8 mouse cellular contexts compared by ENCODE assay signal in genomic region chr17:35002153-35002865, GRCm38 (mm10). TPM values are rescaled to one million over a fixed set of nuclear protein-coding genes. Genes with fewer than 3 reads are reported as not detected.
DNase-seq lines count a peak whose midpoint lies in the region; ATAC-seq and TF ChIP-seq lines count a peak whose summit lies in the region.

No protein-coding gene starts in this region.

- peaks cover 51% of the 10 kb centered on the region for H3K36me3 ChIP-seq in C2C12 (ENCODE audit: control insufficient read depth, insufficient read depth)
- peaks cover 46% of the 10 kb centered on the region for H3K36me3 ChIP-seq in embryonic facial prominence, embryonic 15.5 days
- H3K36me3 ChIP-seq in limb, embryonic 11.5 days (ENCODE audit: control insufficient read depth, insufficient read depth, low read length) = peaks cover 28% of the 10 kb centered on the region

- 6% methylated on average over 12 of the region's 12 CpGs for WGBS in embryonic facial prominence, embryonic 15.5 days
- 13% methylated on average over 12 of the region's 12 CpGs for WGBS in limb, embryonic 11.5 days
- WGBS in olfactory bulb, adult 2 months = 6% methylated on average over 12 of the region's 12 CpGs

- no peaks in the 10 kb centered on the region for H3K9me3 ChIP-seq in embryonic facial prominence, embryonic 15.5 days (replicated peaks)
- H3K9me3 ChIP-seq in limb, embryonic 11.5 days (ENCODE audit: control insufficient read depth, low read length) = no peaks in the 10 kb centered on the region

- peak overlapping the region; percentile 83 for H3K4me3 ChIP-seq in C2C12 (ENCODE audit: insufficient read depth, poor library complexity, severe bottlenecking)
- peak overlapping the region; percentile 89 for H3K4me3 ChIP-seq in embryonic facial prominence, embryonic 15.5 days (replicated peaks)
- peak overlapping the region; percentile 70 for H3K4me3 ChIP-seq in limb, embryonic 11.5 days (ENCODE audit: low read depth, low read length)
- peak overlapping the region; percentile 84 for H3K4me3 ChIP-seq in olfactory bulb, adult 2 months (ENCODE audit: insufficient read depth, low read depth, low read length)

- H3K4me1 ChIP-seq in embryonic facial prominence, embryonic 15.5 days = peaks cover 39% of the 10 kb centered on the region
- peaks cover 16% of the 10 kb centered on the region for H3K4me1 ChIP-seq in limb, embryonic 11.5 days (ENCODE audit: control insufficient read depth, insufficient read depth, low read length)
- H3K4me1 ChIP-seq in olfactory bulb, adult 2 months (ENCODE audit: control insufficient read depth, insufficient read depth, low read length) = peaks cover 10% of the 10 kb centered on the region

- H3ac ChIP-seq in C2C12 (ENCODE audit: control insufficient read depth, insufficient read length, low read depth) = peak overlapping the region; percentile 99

- H3K9ac ChIP-seq in embryonic facial prominence, embryonic 15.5 days = peak overlapping the region; percentile 93
- peak overlapping the region; percentile 91 for H3K9ac ChIP-seq in limb, embryonic 11.5 days (ENCODE audit: low read length)

- H3K4me2 ChIP-seq in embryonic facial prominence, embryonic 15.5 days (replicated peaks) = peak overlapping the region; percentile 95
- peak overlapping the region; percentile 82 for H3K4me2 ChIP-seq in limb, embryonic 11.5 days (ENCODE audit: low read depth, severe bottlenecking)

- intact Hi-C loops in left cerebral cortex, postnatal 14 days (cut with DNase I) = loop anchor here (10.0 kb wide), 1 partner anchor 232 kb away; the partner anchor contains the start of genes Atp6v1g2 and Nfkbil1

- peaks cover 73% of the 10 kb centered on the region for H3K79me3 ChIP-seq in C2C12 (ENCODE audit: low read depth)

- DNase-seq in heart, adult 11 months = peak; percentile 92
- DNase-seq in heart, adult 9 months (ENCODE audit: low spot score in 2 of 2) = no peak
- DNase-seq in limb, embryonic 11.5 days (ENCODE audit: low spot score) = no peak
- no peak for DNase-seq in left cerebral cortex, postnatal 14 days (ENCODE audit: low spot score in 2 of 2)
- DNase-seq in yolk sac, embryonic 10.5 days (ENCODE audit: low spot score) = no peak

- no peak for TF ChIP-seq CTCF in C2C12 (IDR thresholded peaks at IDR 0.05; ENCODE audit: control insufficient read depth, insufficient read depth, insufficient read length)
- no peak for TF ChIP-seq CTCF in olfactory bulb, adult 2 months (IDR thresholded peaks at IDR 0.05; ENCODE audit: insufficient read depth, low read depth, low read length)

- no peak for TF ChIP-seq POLR2A in olfactory bulb, adult 2 months (IDR thresholded peaks at IDR 0.05; ENCODE audit: insufficient read depth, low read depth, low read length)

- H3K27ac ChIP-seq in embryonic facial prominence, embryonic 15.5 days (replicated peaks) = peak overlapping the region; percentile 97
- peak overlapping the region; percentile 94; the same call in 1 of the 2 replicates for H3K27ac ChIP-seq in limb, embryonic 11.5 days (replicated peaks; ENCODE audit: low read depth, low read length)
- H3K27ac ChIP-seq in olfactory bulb, adult 2 months (ENCODE audit: insufficient read depth, low read depth, low read length) = no peak overlapping the region

- peaks cover 91% of the 10 kb centered on the region for H3K79me2 ChIP-seq in C2C12 (ENCODE audit: control insufficient read depth, insufficient read depth)

- no peak for ATAC-seq in embryonic facial prominence, embryonic 15.5 days (ENCODE audit: insufficient number of reproducible peaks, low FRiP score, low TSS enrichment, low read depth)
- ATAC-seq in limb, embryonic 11.5 days (ENCODE audit: insufficient number of reproducible peaks, low FRiP score, low TSS enrichment, low read depth) = no peak

- H3K27me3 ChIP-seq in C2C12 (ENCODE audit: control insufficient read depth, insufficient read depth, insufficient read length) = no peaks in the 10 kb centered on the region
- no peaks in the 10 kb centered on the region for H3K27me3 ChIP-seq in embryonic facial prominence, embryonic 15.5 days
- no peaks in the 10 kb centered on the region for H3K27me3 ChIP-seq in limb, embryonic 11.5 days (ENCODE audit: control insufficient read depth, insufficient read depth, low read length)

TF ChIP-seq in C2C12, 6 proteins besides CTCF, POLR2A, EP300 and RAD21:
- TF ChIP-seq MYOG (IDR thresholded peaks at IDR 0.05; ENCODE audit: control insufficient read depth, extremely low read depth, insufficient read length) (no peak), CEBPB (IDR thresholded peaks at IDR 0.05; ENCODE audit: low read depth) (no peak), MYOD1 (IDR thresholded peaks at IDR 0.05; ENCODE audit: control insufficient read depth, insufficient read length, low read depth) (no peak), MAX (IDR thresholded peaks at IDR 0.05) (no peak), USF1 (IDR thresholded peaks at IDR 0.05; ENCODE audit: low read depth) (no peak), FOSL1 (IDR thresholded peaks at IDR 0.05; ENCODE audit: insufficient read depth, low read length, poor library complexity, severe bottlenecking) (no peak)
TF ChIP-seq in C2C12: peak in this region for 0.

RNA-seq across cellular contexts. Expression of gene Vars, which starts 1.5 kb away (rescaled TPM):
- polyA plus RNA-seq in C2C12 (2012; fragmentation: generic; extraction: Trizol) = 214 TPM
- 108 and 114 TPM in 2 replicates for polyA plus RNA-seq in embryonic facial prominence, embryonic 15.5 days (2015; fragmentation: Nextera tagmentation; extraction: Ambion mirVana)
- 124 and 140 TPM in 2 replicates for polyA plus RNA-seq in limb, embryonic 11.5 days (2014; fragmentation: Nextera tagmentation; extraction: Ambion mirVana)
- not detected in 2 replicates for polyA plus RNA-seq in olfactory bulb, adult 2 months (2012; ENCODE audit: insufficient read depth, insufficient read length, low replicate concordance, missing spikeins)
- total RNA-seq in left cerebral cortex, postnatal 14 days (2021) = 10 to 100 TPM; 43.1 to 48.6 TPM

RNA-seq across cellular contexts. Expression of gene Vwa7, which starts 14.1 kb away (rescaled TPM):
- polyA plus RNA-seq in C2C12 (2012; fragmentation: generic; extraction: Trizol) = 0.07 TPM
- 0.43 and 0.58 TPM in 2 replicates for polyA plus RNA-seq in embryonic facial prominence, embryonic 15.5 days (2015; fragmentation: Nextera tagmentation; extraction: Ambion mirVana)
- 0.07 and 0.16 TPM in 2 replicates for polyA plus RNA-seq in limb, embryonic 11.5 days (2014; fragmentation: Nextera tagmentation; extraction: Ambion mirVana)
- not detected in 2 replicates for polyA plus RNA-seq in olfactory bulb, adult 2 months (2012; ENCODE audit: insufficient read depth, insufficient read length, low replicate concordance, missing spikeins)
- total RNA-seq in left cerebral cortex, postnatal 14 days (2021) = under 1 TPM; 0.17 to 0.24 TPM

RNA-seq across cellular contexts. Expression of gene Lsm2, which starts 20.6 kb away (rescaled TPM):
- 133 TPM for polyA plus RNA-seq in C2C12 (2012; fragmentation: generic; extraction: Trizol)
- polyA plus RNA-seq in embryonic facial prominence, embryonic 15.5 days (2015; fragmentation: Nextera tagmentation; extraction: Ambion mirVana) = 163 and 173 TPM in 2 replicates
- 266 and 271 TPM in 2 replicates for polyA plus RNA-seq in limb, embryonic 11.5 days (2014; fragmentation: Nextera tagmentation; extraction: Ambion mirVana)
- not detected in 2 replicates for polyA plus RNA-seq in olfactory bulb, adult 2 months (2012; ENCODE audit: insufficient read depth, insufficient read length, low replicate concordance, missing spikeins)
- 10 to 100 TPM; 19.9 to 25.7 TPM for total RNA-seq in left cerebral cortex, postnatal 14 days (2021)

RNA-seq across cellular contexts. Expression of gene Sapcd1, which starts 25.5 kb away (rescaled TPM):
- 0.23 TPM for polyA plus RNA-seq in C2C12 (2012; fragmentation: generic; extraction: Trizol)
- polyA plus RNA-seq in embryonic facial prominence, embryonic 15.5 days (2015; fragmentation: Nextera tagmentation; extraction: Ambion mirVana) = 21.5 and 23.4 TPM in 2 replicates
- 1.4 TPM in 2 replicates for polyA plus RNA-seq in limb, embryonic 11.5 days (2014; fragmentation: Nextera tagmentation; extraction: Ambion mirVana)
- not detected in 2 replicates for polyA plus RNA-seq in olfactory bulb, adult 2 months (2012; ENCODE audit: insufficient read depth, insufficient read length, low replicate concordance, missing spikeins)
- under 1 TPM in 1 of 2 experiments, not detected in 1; 0.92 TPM for total RNA-seq in left cerebral cortex, postnatal 14 days (2021)

RNA-seq across cellular contexts. Expression of gene Hspa1l, which starts 29.8 kb away (rescaled TPM):
- polyA plus RNA-seq in C2C12 (2012; fragmentation: generic; extraction: Trizol) = 0.99 TPM
- 0.71 and 0.77 TPM in 2 replicates for polyA plus RNA-seq in embryonic facial prominence, embryonic 15.5 days (2015; fragmentation: Nextera tagmentation; extraction: Ambion mirVana)
- 1.5 and 1.6 TPM in 2 replicates for polyA plus RNA-seq in limb, embryonic 11.5 days (2014; fragmentation: Nextera tagmentation; extraction: Ambion mirVana)
- not detected in 2 replicates for polyA plus RNA-seq in olfactory bulb, adult 2 months (2012; ENCODE audit: insufficient read depth, insufficient read length, low replicate concordance, missing spikeins)
- total RNA-seq in left cerebral cortex, postnatal 14 days (2021) = under 1 TPM; 0.15 TPM
